Mouse (Mus musculus) kidney, postnatal 4 days (tissue): Measurements from ENCODE around the gene Sp9.

ENCODE experiments used
- DNase-seq, 2 experiments: peaks; one replicate each; pipeline ENCODE4 v3.0.0; 2021; ENCODE audit warnings: mixed read lengths in 2 of 2

The Sp9 gene

GRCm38 (mm10) chr2:73275261-73276040 is 3.7 kb downstream of the Sp9 start:
- no peak for DNase-seq

DNA sequence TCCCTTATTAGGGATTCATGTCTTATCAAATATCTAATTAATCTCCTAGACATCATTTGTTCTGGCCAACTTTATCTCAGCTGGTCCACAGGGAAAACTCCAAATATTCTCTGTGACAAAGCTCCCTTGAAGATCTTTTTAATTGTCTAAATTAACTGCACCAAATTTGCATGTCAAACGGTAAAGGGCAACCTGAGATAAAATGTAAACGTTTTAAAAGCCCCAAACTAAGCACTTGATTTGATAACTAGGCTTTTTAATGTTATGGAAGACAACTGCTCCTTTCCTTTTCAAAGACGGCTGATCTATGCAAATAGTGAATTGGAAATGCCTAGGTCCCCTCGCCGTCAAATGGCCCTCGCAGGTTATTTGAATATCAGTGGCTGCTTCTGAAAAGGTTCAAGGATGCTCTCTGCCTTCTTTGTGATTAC is 4.4 kb downstream of the Sp9 start:
- peak in 1 of 2 experiments; percentile 31 for DNase-seq

DNA sequence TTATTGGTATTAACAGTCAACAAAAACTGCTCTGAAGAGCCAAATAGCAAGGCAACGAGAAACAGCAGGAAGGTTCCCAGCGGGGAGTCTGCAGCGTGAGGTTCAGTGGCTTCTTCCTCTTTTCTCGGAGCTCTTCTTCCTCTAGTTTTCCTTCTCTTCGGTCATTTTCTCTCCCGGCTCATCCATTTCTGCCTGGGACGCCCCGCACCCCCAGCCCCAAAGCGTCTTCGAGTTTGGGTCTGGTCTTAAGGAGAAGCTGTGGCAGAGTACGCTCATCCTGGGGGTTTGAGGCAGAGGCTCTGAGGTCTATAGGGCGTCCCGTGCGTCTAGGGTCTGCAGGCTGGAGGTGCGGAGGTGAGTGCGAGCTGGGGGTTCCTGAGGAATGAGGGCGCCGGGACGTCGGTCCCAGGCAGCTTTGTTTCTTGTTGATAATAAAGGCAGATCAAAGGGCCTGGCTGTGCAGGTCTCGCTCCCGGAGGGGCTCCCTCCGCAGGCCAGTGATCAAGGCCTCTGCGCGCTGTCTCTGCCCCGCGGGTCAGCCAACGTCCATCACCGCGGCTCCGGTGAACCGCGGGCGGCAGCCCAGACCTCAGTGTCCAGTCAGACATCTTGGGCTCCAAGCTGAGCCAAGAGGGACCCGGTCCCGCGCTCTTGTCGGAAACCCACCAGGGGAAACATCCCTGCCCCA is 5.4 kb downstream of the Sp9 start:
- peak; percentile 36 to 57 for DNase-seq

- peak in 1 of 2 experiments; percentile 43 for DNase-seq
These were observed 6.0 kb downstream of the Sp9 start for GRCm38 (mm10) chr2:73277709-73278075.

DNA sequence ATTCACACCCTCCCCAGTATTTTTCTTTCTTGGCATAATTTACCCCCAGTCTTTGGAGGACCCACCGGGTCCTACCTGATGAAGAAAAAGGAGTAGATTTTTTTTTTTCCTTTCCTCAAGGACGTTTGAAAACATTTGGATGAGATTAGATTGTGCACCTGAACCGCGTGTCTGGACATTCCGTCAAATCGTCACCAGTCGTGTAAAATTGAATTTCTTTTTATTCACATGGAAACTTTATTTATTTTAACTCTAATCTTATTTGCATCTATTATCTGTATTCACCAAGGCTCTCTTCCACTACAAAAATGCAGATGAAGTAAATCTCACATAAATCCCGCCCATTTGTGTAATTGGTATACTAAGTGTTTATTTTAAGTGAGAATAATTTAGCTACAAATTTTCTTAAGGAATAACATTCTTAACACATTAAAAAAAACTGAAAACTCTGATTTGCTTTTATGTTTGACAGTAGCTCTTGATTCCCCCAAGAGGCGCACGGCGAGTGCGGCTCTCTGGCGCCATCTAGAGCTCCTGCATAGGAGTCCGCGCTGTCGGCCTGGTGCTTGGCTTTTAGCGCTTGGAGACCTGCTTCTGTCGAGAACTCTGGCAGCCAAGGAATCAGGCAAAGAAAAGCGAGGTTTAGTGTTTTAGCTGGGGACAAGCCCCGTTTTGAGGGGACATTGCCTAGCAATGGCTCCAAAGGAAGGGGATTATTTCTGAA is 6.6 kb downstream of the Sp9 start:
- peak; percentile 95 to 96 for DNase-seq

GRCm38 (mm10) chr2:73278869-73279268 is 7.1 kb downstream of the Sp9 start:
- peak in 1 of 2 experiments; percentile 51 for DNase-seq

- DNase-seq, result peak in 1 of 2 experiments; percentile 18
These were observed 7.7 kb downstream of the Sp9 start for GRCm38 (mm10) chr2:73279271-73280038.

DNA sequence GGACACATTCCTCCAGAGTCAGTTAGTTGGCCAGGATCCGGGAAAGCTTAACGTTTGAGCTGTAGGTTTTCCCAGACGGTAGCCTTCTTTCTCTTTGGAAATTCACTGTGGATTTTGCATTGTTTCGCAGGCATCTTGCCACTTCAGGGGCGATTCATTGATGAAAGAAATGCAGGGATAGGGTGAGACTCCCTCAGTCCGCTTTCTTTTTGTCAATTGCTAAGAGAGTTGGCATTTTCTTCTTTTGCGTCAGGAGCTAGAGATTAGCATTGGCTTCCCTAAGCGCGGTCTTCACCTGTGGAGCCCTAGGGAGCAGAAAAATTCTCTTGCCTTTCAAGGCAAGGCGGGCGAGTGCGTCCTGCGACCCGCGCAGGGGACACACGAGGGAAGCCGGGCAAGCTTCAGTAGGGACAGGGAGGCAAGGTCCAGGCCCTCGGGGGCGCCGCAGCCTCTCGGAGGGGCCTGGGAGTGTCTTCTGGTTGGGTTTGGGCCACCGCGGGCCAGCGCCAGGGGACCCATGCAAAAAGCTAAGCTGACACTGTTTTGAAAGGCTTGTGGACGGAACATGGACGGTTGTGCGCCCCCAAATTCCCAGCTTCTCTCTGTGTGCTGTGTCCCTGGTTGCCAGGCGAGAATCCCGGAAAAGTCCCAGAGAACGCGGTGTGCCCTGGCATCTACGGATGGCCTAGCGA is 8.8 kb downstream of the Sp9 start:
- peak in 1 of 2 experiments; percentile 46 for DNase-seq

- peak in 1 of 2 experiments; percentile 26 for DNase-seq
These were observed 9.4 kb downstream of the Sp9 start for GRCm38 (mm10) chr2:73281048-73281661.

DNA sequence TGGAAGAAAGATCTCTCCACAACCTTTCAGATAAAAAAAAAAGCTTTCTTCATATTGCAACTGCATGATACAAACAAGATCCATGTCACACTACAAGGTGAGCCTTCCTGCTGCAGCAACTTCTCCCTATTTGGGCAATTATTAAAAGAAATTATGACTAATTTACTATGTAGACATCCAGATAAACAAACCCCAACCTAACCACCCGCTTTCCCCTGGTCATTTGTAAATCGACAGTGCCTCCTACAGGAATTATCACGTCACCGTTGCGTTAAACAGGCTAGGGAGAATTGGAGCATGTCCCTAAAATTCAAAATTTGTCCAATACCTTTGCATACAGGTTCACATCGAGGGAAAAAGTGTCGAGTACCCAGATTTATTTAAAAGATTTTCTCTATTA is 10.0 kb downstream of the Sp9 start:
- DNase-seq, result no peak

- DNase-seq, result peak in 1 of 2 experiments; percentile 25
These were observed 13.9 kb downstream of the Sp9 start for GRCm38 (mm10) chr2:73285630-73286029.

- DNase-seq, result no peak
These were observed 19.4 kb downstream of the Sp9 start for GRCm38 (mm10) chr2:73291130-73291529.

DNA sequence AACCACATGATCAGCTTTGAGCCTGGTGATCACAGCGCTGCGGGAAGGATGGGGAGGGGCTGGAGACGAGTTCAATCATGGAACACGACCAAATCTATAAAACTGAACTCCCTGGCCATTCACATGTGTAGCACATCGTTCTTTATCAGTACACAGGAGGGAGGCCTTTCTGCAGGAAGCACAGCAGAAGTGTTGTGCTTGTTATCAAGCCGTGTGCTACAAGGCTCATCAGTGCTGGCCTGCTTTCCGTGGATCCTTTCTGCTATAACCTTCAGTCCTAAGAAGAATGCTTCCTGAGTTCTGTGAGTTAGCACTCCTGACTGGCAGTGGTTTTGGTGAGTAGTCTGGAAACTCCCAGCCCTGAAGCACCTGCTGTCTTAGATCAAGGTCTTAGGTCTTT is 23.3 kb downstream of the Sp9 start:
- DNase-seq, result no peak

DNA sequence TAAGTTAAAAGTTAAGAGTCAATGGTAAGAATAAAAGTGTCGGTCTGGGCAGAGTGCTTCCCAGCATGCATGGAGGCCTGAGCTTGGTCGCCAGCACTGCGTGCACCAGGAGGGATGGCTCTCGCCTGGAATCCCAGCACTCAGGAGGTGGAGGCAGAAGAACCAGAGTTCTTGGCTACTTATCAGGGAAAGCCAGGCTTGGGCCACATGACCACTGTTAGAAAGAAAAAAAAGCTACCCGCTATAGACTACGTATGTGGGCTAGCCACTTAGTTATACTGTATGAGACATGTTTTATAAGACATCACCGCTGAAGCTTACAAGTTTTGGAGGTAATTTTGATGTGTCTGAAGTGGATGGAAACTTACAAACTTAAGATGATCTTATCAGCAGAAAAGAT is 26.4 kb downstream of the Sp9 start:
- DNase-seq, result no peak

GRCm38 (mm10) chr2:73298841-73299240 is 27.1 kb downstream of the Sp9 start:
- DNase-seq, result no peak

GRCm38 (mm10) chr2:73301979-73302378 is 30.3 kb downstream of the Sp9 start:
- DNase-seq, result no peak

- no peak for DNase-seq
These were observed 31.0 kb downstream of the Sp9 start for GRCm38 (mm10) chr2:73302722-73303121.

DNA sequence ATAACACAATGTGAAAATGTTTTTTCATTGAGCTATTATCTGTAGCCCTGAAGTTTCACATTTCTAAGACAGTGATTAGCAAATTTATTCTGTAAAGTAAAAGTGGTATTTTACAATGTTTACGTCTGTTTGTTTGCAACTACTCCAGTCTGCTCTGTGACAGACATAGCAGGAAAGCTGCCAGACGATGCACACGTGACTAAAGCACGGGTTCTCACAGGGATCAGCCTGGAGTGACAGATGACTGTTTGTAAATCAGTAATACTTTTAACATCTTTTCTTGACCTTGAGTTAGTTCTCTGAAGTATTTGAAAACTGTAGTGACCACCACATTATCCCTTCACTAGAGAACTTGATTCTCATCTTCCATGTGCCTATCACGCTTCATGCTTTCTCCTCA is 32.8 kb downstream of the Sp9 start:
- no peak for DNase-seq

GRCm38 (mm10) chr2:73306006-73306405 is 34.3 kb downstream of the Sp9 start:
- no peak for DNase-seq

DNA sequence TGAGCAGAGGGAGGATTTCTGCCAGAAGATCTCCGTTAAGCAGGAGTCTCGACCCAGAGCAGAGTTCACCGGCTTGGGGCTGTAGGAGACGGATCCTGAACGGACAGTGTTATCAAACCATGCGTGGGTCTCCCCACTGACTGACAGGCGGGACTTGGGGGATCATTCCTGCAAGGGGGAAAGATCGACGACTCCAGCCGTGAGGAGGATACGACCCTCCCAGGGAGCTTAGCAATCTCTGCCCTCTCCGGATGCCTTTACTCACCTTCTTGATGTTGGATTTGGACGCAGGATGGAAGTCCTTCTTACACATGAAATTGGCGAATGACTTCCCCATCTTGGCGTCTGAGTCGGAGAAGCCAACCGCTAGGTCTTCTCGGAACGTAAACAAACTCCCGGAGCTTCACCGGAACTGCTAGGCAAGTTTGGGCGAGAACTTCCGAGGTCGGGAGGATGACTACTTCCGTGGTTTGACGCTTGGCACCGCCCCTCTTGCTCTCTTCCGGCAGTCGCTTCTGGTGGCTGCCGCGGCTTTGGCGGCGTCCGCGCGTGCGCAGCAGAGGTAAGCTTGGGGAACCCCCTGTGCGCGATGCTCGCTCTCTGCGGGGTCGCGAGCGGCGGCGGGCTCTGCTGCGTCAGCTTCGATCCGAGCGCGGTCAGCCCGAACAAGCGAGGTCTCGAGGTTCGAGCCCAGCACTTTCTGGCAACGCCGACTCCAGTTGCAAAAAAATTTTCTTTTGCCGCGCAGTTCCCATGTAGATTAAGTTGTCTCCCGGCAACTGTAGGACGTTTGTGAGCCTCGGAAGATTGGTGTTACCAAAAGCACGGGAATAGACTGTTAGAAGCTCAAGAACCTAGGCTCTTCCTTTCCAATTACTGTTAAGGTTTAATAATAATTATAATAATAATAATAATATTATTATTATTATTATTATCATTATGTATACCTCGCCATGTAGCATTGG is 40.7 kb downstream of the Sp9 start, which contains the start of the genes Scrn3 and Cir1:
Gene Scrn3 (plus strand): TSS at position 450 of the 965 bp plus-strand sequence.
Gene Cir1 (minus strand): TSS at position 550 of the 965 bp plus-strand sequence.
- peak; percentile 96 to 98 for DNase-seq
